Mouse (Mus musculus): ENCODE measurements around the gene Dtd1.

DNA sequence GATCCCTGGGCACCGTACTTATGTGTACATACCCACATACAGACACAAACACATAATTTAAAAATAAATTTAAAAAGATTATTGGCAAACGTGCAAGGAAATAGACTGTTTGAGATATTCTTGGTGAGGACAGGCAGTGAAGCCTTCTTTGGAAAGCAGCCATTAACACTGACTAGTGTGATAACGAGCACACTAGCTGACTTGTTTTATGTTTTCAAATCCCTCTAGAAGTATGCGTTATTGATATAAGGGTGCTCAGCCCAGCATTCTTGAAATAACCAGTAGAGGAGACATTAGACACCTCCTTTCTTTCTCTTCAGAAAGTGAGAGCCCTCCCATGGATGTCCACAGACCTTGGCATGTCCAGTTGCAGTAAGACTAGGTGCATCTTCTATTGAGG lies 68.8 kb downstream of the Dtd1 start:
- TF ChIP-seq CTCF (IDR thresholded peaks at IDR 0.05 in 2 of 3, conservative IDR thresholded peaks at IDR 0.05 in 1 of 3; ENCODE audit: control insufficient read depth in 1 of 3, insufficient read depth in 1 of 3, low read depth in 2 of 3, low read length in 3 of 3, poor library complexity in 1 of 3, severe bottlenecking in 1 of 3) (no peak), E2F4 (IDR thresholded peaks at IDR 0.05; ENCODE audit: borderline replicate concordance, low read depth, low read length) (no peak), TCF12 (IDR thresholded peaks at IDR 0.05; ENCODE audit: low read depth, low read length) (no peak), POLR2AphosphoS2 (IDR thresholded peaks at IDR 0.05; ENCODE audit: low read length) (no peak), ETS1 (IDR thresholded peaks at IDR 0.05; ENCODE audit: low read depth, low read length) (no peak), EP300 (IDR thresholded peaks at IDR 0.05; ENCODE audit: low read depth in 1 of 2, low read length in 2 of 2) (no peak), GABPA (IDR thresholded peaks at IDR 0.05; ENCODE audit: low read depth, low read length) (no peak), ZC3H11A (IDR thresholded peaks at IDR 0.05; ENCODE audit: low read depth, low read length) (no peak), NELFE (IDR thresholded peaks at IDR 0.05; ENCODE audit: low read depth, low read length) (no peak)

Data from MEL (cell line).